Mouse (Mus musculus): Measurements from ENCODE around the gene Inafm2.

The Inafm2 gene

DNA sequence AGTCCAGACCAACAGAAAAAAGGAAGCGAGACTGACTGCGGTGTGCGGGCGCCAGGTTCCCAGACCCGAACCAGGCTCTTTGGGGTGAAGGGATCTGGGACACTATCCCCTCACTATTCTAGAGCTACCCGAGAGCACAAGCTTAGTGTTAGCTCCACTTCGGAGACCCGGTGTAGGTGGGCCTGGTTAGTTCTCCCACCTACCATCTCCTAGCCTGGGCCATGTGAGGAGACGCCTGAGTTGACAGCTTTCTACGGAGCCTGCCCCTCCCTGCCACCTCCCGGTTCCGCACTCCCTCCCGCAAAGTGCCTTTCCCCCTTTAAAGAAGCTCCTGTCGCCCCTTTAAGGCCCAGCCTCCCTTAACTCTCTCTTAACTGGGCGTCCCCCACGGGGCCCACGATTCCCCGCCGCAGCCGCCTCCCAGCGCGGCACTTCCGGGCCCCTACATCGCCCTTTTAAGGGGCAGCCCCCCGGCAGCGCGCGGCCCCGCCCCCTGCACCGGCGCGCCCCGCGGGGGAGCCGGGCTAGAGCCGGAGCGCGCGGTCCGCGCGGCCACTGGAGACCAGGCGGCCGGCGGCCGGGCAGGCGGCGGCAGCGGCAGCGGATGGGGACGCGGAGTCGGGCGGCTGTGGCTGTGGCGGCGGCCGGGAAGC lies at the start of gene Inafm2:
TSS of gene Inafm2 (plus strand) at position 527 of the 653 bp plus-strand sequence.
- peak; percentile 92 to 95 for DNase-seq

DNA sequence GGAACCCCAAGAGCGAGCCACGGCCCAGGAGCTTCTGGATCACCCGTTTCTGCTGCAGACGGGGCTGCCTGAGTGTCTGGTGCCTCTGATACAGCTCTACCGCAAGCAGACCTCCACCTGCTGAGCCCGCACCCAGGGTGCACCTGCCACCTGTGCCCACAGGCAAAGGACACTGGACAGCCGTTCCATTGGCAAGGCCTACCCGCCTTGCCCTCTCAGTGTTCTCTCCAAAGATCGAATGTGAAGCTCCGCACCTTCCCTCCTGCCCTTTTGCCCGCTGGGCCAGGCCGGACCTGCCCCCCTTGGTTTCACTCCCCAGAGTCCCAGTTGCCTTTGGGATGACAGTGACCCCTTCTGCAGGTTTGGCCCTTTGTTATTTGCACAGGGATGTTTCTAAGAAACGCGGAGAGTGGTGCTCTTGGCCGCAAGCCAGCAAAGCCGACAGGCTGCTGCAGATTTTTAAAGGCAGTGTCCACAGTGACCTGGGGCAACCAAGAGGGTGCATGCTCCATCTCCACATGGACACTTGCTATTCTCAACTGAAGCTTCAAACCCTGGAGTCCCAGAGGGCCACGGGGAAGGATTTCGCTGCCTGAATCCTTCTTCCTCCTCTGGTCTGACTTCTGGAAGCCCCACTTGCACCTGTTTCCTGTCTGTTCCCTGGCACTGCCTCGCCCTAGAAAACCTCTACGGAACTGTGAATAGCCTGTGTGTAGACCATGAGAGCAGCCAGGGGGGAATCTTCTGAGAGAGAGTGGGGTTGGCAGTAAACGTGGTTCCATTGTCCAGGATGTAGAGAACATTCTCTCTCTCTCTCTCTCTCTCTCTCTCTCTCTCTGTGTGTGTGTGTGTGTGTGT lies 48.9 kb upstream of the Inafm2 start:
- peak in 1 of 2 experiments; percentile 46 for DNase-seq

DNA sequence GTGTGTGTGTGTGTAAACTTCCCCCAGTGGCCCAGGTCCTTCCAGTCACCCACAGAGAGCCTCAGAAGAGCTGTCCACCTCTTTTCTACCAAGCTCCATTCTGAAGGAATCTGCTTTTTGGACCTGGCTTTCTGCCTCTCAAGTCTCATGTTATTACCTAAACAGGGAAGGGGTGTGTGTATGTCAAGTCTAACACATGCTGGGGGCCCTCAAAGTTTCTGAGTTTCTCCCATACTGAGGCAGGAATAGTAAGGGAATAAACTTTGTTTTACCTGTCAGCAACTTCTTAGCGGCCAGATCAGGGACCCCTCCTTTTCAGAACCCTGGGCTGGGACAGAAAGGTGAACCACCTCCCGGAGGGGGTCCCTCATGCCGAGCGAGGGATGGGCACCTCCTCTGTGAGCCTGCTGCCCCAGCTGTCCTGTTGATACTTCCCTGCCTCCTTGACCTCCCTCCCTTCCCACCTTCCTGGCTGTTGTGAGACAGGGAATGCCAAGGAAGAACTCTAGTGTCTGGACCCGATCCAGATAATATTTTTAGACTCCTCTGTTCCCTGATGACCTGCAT lies 48.2 kb upstream of the Inafm2 start:
- no peak for DNase-seq

DNA sequence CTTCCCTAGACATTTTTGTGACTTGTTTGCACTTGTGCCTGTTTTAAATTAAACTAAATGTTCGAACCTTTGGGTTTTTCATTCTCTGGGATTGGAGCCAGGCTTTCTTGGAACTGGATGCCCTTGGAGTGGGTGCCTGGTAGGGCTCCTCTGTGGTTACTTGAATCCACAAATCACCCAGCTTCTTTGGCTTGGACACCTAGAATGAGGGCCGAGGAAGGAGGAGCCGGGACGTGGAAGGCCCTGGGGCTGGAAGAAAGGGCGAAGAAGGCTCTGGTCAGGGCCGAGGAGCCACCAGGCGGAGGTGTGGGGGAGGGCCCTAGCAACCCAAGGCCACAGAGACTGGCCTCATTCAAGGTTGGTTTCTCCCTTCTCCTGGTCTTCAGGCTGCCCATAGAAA lies 47.6 kb upstream of the Inafm2 start:
- no peak for DNase-seq

DNA sequence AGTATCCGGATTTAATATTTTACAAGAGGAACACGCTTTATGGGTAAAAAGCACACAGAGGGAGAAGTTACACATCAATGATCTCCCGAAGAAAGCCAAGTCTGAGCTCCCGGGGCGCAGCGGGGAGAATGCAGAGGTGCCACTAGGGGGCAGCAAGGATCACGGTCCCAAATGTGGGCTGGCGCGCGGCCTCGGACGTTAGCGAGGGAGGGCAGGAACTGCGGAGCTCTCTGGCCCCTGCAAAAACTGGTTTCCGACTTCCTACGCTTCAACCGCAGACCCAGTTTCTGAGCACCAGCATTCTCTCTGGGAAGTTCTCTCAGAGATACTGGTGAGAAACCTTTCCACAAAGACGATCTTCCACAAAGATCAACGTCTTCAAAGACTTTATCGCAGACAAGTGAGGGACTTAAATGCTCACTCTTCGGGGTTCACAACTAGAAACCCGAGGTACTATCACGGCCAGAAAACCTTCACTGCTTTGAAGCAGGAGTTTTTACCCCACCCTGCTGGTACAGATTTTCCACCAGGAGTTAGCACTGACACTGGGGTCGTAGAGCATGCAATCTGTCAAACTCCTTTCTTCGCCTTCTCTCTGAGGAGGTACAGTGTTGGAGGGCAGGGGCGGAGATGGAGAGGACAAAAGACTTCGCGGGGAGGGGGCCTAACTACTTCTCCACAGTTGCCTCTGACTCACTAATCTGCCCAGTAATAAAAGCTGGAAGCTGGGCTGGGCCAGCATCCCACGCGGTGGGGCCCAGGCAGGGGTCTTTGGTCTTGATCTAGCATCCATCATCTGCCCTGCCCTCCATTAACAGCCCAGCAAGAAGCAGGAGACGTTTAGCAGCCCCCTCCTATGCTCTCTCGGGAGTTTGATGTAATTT lies 45.1 kb upstream of the Inafm2 start:
- DNase-seq: peak; percentile 74 to 84

DNA sequence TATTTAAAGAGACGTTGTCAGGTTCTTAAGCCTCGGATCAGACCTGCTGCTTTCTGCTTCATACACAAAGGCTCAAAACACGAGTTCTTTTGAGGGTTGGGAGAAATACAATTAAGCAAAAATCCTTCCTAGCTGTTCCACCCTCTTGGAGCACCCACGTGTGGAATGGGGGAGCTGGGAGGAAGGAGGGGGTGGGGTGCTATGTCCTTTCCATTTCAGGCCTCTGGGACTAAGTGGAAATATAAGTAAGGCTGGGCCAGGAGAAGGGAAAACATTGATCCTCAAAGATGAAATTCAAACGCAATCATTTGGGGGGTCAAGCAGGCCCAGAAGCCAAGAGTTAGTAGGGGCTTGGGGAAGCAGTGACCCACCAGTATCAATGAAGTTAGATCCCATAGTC lies 44.4 kb upstream of the Inafm2 start:
- no peak for DNase-seq

DNA sequence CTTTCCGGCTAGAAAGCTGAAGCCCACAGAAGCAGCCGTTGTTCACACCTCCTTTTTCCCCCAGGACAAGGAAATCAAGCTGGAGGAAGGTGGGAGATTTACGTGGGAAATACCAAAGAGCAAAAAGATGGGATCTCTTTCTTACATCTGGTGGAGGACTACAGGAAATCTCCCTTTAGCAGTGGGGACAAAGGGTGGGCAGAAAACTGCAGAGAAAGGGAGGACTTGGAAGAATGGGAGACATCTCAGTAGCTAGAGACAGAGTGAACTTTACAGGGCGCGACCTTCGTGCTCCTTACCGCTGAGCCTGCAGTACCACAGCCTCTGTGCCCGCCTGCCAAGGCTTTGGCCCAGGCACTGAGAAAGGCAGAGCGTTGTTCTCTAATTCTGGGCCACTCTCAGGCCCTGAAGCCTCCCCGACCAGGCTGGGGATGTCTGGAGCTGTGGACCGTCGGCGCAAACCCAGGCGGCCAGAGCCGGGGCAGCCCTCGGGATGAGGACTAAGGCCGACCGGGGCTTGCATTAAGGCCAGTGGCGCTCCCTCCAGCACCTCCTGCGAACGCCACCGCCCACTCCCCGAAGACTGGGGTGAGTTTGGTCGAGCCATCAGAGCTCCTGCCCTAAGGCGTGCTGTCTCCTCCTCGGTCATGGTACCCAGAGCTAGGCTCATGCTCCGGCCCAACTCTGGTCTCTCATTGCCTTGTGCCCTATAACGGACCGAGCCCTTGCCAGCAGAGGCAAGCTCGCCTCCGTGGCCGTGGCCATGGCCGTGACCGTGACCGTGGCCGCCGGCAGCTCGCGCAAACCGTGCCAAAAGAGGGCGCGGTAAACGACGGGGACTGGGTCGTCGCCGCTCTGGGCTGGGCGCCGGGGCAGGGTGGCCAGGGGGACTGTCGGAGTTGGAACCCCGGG lies 43.3 kb upstream of the Inafm2 start:
- no peak for DNase-seq

DNA sequence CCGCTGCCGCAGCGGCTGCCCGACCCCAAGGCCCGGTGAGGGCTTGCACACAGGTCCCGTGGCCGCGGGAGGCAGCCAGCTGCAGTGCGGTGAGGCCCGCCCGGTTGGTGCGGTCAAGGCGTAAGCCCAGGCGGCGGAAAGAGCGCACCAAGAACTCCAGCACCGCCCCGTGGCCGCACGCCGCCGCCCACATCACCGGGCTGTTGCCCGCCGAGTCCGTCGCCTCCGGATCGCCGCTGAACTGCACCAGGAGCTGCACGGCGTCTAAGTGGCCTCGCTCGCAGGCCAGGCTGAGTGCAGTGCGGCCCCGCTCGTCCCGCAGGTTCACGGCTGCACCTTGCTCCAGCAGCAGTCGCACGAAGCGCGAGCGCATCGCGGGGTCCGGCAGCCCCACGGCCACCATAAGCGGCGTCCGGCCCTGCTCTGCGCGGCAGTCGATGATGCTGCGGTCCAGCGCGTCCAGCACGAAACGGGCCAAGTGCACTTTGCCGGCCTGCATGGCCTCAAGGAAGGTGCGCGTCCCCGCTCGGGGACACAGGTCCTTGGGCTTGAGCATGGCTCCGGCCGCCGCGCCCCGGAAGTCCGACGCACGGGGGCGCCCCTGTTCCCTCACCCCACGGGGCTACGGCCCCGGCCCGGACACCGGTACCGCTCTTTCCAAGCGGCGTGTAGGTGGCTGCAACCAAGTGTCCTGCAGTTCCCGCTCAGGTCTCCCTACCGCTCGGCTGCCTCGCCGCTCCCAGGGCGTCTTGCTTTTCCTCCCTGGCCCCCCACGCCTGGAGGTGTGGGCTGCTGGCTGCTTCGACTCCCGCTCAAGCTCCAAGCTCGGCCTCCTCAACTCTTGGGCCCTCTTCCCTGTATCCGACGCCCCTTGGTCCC lies 42.4 kb upstream of the Inafm2 start:
- DNase-seq: peak; percentile 40 to 44

DNA sequence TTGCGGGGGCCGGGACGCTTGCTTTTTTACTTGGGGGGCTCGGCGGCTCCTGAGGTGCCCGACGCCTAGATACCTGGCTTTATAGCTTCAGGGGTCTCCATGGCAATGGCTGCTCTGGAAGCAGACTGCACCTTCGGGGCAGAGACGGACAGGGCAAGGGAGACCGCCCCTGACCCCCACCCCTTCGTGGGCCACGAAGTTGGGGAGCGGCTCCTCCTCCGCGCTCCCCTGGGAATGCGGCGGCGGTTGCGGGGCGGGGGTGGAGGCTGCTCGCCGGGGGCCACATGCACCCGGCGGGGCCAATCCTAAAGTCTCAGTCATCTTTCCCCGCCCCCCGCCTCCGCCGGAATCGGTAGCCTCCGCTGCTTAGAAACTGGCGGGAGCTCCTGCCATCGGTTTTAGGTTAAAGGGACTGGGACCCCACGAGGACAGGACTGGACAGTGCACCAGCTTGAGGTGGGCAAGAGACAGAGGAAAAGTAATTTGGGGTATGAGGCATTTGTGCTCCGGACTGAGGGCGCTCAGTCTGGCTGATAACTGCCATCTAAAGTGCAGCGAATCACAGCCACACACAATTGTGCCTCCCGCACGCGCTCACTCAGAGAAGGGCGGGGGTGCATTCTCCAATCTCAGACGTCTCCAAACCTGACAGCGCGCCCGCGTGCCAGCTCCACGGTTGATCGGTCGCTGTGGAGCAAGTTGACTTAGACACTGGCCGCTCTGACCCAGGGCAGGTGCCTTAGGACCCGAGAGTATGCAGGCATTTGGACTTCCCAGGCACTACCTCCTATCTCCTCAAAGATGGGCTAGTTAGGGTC lies 41.4 kb upstream of the Inafm2 start, which contains the start of gene Ankrd63:
TSS of gene Ankrd63 (minus strand) at position 51 of the 818 bp plus-strand sequence.
- peak; percentile 35 to 53 for DNase-seq

DNA sequence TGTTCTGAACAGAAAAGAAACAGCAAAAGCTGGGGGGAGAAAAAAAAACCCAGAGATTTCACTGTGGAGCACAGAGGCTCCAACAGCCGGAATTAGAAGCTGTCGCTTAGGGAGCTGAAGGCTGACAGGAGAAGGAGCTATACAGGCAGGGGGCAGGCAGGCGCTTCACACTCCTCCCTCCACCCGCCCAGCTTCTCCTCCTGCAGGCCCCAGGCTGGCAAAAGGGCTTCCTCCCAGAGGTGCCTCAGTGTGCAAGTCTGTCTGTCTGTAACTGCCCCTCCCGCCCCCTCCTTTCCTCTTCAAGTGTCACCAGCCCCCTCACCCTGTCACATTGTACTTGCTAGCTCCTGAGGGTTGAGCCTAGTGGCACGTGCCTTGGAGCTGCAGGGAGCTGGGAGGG lies 39.1 kb upstream of the Inafm2 start:
- DNase-seq: no peak

DNA sequence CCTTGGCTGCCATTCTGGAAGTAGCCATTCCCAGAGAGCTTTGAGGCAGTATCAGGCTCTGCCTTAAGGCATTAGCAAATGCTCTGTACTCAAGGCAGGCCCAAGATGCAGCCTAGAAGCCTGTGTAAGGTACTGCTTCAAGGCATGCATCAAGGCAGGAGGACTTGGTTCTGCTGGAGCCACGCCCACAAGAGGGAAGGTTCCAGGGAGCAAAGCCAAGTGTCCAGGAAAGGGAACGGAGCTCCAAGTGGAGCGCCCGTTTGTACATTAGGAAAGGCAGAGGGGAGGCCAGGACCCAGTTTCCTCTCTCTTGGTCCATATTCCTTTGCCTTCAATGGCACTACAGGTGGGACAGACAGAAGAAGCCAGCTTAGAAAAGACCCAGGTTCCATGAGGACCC lies 37.1 kb upstream of the Inafm2 start:
- no peak for DNase-seq

DNA sequence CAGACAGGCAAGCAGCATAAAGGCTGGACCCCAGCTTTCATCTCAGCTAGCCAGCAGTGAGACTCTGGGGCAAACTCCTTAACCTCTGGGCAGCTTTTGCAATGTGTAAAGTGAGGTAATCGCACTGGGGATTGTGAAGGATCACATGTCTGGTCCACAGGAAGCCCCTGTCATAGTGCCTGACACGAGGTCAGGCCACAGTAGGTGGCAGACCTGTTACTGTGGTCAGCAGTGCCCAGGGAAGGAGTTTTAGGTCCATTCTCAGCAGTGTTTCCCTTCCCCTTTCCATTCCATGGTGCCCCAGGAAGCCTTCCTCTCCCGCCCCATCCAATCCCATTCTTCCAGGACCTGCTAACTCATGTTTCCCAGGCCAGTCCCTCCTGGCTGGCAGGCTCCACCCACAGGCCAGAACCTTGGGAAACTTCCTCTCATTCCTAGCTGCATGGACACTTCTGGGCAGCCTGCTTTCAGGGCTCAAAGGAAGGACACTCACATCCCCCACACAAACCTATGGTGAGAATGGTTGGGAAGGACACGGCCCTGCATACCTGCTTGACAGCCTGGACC lies 35.8 kb upstream of the Inafm2 start:
- no peak for DNase-seq

DNA sequence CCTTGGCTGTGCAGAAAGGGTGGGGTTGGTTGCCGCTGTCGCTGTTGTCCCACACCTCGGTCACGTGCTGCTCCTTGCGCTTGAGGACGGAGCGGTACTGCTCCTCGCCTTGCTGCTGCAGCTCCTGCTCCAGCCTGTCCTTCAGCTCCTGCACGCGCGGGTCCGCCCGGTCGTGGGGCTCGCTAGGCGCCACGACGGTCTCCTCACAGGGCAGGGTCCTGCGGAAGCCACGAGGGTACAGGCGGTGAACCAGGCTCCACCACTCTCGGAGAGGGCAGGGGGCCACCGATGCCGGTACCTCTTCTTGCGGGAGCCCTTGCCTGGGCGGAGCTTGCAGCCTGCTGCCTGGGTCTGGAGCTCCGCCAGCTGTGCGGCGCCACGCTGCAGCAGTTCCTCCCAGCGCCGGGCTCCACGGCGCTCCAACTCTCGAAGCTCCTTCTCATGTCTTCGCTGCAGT lies 34.5 kb upstream of the Inafm2 start:
- DNase-seq: peak in 1 of 2 experiments; percentile 42

DNA sequence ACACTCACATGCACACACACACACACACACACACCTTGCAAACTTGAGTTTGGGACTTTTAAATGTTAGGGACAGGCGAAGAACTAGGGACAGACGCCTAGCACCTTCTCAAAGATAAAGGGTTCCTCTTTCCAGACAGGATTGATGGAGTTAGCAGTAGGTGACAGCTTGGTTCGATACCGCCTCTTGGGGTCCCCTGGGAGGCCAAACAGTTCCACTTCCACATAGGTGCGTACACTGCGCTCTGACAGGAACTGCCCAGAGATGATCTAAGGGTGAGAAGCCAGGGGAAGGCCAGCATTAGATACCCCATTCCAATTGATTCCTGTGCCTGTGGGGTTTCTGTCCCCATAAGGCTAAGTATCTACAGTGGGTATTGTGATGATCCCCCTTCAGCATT lies 31.9 kb upstream of the Inafm2 start:
- no peak for DNase-seq

DNA sequence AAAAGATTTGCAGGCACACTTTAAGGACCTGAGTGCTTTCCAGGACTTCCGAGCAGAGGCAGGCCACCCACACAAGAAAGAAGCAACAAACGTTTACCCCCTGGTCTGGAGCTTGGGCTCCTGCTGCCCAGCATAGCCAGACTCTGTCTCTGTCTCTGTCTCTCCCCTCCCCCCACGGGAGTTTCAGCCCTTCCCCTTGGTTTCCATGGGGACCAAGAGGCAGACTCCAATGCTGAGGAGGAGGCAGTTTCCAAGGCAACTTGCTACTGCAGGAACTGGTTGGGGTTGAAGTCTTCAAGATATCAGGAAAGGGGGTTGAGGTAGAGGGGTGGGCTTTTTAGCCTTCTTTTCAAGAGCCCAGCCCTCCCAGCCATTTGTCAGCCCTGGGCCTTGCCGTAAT lies 31.3 kb upstream of the Inafm2 start:
- DNase-seq: peak in 1 of 2 experiments; percentile 3

DNA sequence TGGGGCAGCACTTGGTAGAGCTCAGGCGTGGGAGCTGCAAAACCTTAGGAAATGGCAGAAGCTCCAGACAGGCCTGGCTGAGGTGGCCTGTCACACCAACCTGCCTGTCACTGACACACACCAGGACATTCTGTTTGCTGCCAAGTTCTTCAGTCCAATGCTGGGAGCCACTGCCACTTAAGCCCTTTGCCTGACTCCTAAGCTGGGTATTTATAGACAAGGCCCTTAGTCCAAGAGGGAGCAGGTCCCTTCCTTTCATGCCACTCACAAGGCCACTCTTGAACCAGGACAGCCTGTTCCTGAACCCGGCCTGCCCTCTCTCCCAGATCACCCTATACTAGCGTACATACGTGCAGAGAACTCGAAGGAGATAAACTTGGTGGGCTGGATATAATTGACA lies 28.9 kb upstream of the Inafm2 start:
- no peak for DNase-seq

DNA sequence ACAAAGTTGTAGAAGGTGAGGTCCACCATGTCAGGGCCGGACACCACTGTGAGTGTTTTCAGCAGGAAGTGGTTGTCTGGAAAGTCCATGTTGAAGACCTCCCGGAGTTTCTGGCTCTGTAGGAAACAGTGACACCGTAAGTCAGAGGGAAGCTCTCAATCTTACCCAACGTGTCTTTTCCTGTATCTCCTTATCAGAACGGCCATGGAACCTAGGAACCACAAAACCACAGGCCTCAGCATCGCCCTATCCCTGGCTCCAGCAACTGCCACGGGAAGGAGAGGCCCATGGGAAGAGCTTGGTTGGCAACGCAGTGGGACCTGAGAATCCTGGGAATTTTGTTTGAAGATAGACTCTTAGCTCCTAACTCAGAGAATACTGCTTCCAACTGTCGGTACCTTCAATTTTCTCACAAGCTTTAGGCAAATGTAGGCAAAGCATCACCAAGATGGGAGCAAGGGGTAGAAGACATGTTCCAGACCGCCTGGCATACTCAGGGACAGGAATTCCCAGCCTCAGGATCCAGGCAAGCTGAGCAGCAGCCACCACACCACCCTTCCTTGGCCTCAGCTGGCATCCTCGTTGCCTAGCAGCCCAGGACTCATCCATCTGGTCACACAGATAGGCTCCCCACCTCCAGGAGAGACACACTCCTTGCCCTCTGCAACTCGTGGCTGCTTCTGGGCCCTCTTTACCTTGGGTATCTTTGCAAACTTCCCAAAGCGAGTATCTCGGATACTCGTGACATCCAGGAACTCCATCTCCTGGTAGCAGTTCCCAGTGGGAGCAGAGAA lies 21.7 kb upstream of the Inafm2 start:
- peak in 1 of 2 experiments; percentile 2 for DNase-seq

DNA sequence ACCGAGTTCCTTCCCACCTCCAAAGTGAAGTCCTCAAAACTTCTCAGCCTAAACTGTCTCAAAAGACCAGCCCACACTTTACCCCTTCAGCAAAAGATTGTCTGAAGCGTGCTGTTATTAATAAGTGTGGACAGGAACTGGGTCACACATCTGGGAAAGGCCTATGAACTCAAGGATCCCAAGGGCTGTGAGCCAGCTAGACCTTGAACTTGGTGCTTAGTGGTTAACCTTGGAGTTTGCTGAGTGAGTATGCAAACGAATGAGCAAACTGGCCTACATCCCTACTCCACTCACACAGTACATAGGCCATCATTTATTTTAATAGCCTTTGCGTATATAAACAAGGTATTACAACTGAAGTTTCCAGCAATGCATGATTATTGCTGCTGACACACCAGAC lies 20.0 kb upstream of the Inafm2 start:
- DNase-seq: no peak
